Mouse (Mus musculus): ENCODE measurements around the gene Cnpy4. TPM values are rescaled to one million over a fixed set of nuclear protein-coding genes. Genes with fewer than 3 reads are reported as not detected.
A peak's percentile ranks its signal among the peaks of the same experiment; 100 is the strongest.

The Cnpy4 gene
- polyA plus RNA-seq, 1 experiment from 2014 or later = 61.5 TPM

DNA sequence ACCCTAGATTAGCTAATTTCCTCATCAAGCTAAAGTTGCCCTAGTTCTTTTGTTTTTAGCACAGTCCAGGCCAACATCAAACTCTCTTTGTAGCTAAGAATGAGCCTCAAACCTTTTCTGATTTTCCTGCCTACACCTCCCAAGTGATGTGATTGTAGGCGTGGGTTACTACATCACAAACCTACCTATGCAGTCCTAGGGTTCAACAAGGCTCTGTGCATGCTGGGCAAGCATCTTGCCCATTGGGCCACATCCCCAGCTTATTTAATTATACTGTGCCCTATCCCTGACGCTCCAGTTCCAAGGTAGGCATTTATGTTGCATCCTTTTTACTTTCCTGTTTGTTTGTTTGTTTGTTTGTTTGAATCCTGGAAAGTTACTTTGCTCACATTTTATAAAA lies 38.4 kb downstream of the Cnpy4 start, which contains the start of gene Nxpe5:
Gene Nxpe5 (plus strand): TSS at position 199 of the 400 bp plus-strand sequence.
- Histone ChIP-seq H3K27me3 (ENCODE audit: control insufficient read depth, insufficient read depth, low read length) (no peaks in the 10 kb centered on the region), H3K9ac (ENCODE audit: low read depth, low read length) (no peak within 1 kb of the TSS), H3K4me1 (ENCODE audit: control insufficient read depth, insufficient read depth, low read length) (no peaks in the 10 kb centered on the region), H3K9me3 (ENCODE audit: control insufficient read depth, low read length) (no peaks in the 10 kb centered on the region), H3K4me2 (replicated peaks; ENCODE audit: low read depth, low read length) (no peak within 1 kb of the TSS), H3K36me3 (ENCODE audit: control insufficient read depth, insufficient read depth, low read length) (no peaks in the 10 kb centered on the region), H3K27ac (ENCODE audit: low read depth, low read length) (no peak within 1 kb of the TSS), H3K4me3 (ENCODE audit: low read length) (no peak within 1 kb of the TSS)
- WGBS = 51% methylated on average over 2 of the region's 2 CpGs
- ATAC-seq (ENCODE audit: low FRiP score, low TSS enrichment) = no peak

DNA sequence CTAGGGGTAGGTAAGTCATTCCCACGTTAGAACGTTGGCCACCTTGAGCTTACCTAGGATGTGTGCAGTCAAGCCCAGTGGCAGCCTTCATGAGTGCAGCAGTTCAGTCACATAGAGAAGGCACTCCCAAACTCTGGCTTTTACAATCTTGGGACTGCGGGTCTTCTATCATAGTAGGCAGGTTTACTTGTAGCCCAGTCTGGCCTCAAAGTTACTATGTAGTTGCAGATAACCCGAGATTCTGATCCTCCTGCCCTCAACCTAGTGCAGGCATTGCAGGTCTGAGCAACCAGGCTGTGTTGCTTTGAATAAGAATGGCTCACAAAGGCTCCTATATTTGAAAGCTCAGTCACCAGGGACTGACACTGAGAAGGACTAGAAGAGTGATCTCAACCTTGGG lies 39.2 kb downstream of the Cnpy4 start:
- WGBS = 73% methylated on average over 4 of the region's 4 CpGs
- no peak overlapping the region for H3K4me2 ChIP-seq (replicated peaks; ENCODE audit: low read depth, low read length)

DNA sequence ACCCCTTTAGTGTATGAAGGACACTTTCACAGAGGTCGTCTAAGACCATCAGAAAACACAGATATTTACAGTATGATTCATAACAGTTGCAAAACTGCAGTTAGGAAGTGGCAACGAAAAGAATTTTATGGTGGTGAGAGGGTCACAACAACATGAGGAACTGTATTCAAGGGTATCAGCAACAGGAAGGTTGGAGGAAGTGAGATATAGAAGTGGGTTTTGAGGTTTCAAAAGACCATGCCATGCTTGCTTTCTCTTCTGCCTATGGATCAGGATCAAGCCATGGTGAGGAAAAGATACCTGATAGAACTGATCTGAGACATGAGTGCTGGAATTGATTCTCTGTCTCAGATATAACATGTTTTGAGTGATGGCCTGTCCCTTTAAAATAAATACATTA lies 40.1 kb downstream of the Cnpy4 start:
- Histone ChIP-seq H3K4me3 (ENCODE audit: low read length) (no peak overlapping the region), H3K9ac (ENCODE audit: low read depth, low read length) (no peak overlapping the region), H3K9me3 (ENCODE audit: control insufficient read depth, low read length) (no peaks in the 10 kb centered on the region), H3K36me3 (ENCODE audit: control insufficient read depth, insufficient read depth, low read length) (no peaks in the 10 kb centered on the region), H3K27me3 (ENCODE audit: control insufficient read depth, insufficient read depth, low read length) (no peaks in the 10 kb centered on the region), H3K4me2 (replicated peaks; ENCODE audit: low read depth, low read length) (no peak overlapping the region), H3K4me1 (ENCODE audit: control insufficient read depth, insufficient read depth, low read length) (no peaks in the 10 kb centered on the region), H3K27ac (ENCODE audit: low read depth, low read length) (no peak overlapping the region)
- ATAC-seq (ENCODE audit: low FRiP score, low TSS enrichment) = no peak
- 78% methylated on average over 2 of the region's 2 CpGs for WGBS

More for the DNA sequence above, 39.2 kb downstream of the Cnpy4 start:
- ATAC-seq (ENCODE audit: low FRiP score, low TSS enrichment) = no peak
- Histone ChIP-seq H3K9ac (ENCODE audit: low read depth, low read length) (no peak overlapping the region), H3K9me3 (ENCODE audit: control insufficient read depth, low read length) (no peaks in the 10 kb centered on the region), H3K27ac (ENCODE audit: low read depth, low read length) (no peak overlapping the region), H3K4me1 (ENCODE audit: control insufficient read depth, insufficient read depth, low read length) (no peaks in the 10 kb centered on the region), H3K4me3 (ENCODE audit: low read length) (no peak overlapping the region), H3K36me3 (ENCODE audit: control insufficient read depth, insufficient read depth, low read length) (no peaks in the 10 kb centered on the region), H3K27me3 (ENCODE audit: control insufficient read depth, insufficient read depth, low read length) (no peaks in the 10 kb centered on the region)

DNA sequence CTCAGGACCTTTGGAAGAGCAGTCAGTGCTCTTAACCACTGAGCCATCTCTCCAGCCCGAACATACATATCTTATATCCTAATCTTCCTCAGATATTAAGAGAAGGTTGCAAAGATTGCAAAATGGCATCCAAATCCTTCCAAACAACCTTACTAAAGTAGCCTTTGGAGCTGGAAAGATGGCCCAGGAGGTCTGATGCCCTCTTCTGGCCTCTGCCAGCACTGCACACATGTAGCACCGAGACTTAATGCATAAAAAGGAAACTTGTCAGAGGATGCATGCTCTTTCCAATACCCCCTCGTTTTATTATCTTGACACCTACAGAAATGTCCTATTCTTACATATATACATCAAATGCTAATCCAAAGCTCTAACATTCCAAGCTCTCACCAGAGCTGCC lies 40.7 kb downstream of the Cnpy4 start:
- Histone ChIP-seq H3K4me3 (ENCODE audit: low read length) (no peak overlapping the region), H3K36me3 (ENCODE audit: control insufficient read depth, insufficient read depth, low read length) (no peaks in the 10 kb centered on the region), H3K4me2 (replicated peaks; ENCODE audit: low read depth, low read length) (no peak overlapping the region), H3K27ac (ENCODE audit: low read depth, low read length) (no peak overlapping the region), H3K9me3 (ENCODE audit: control insufficient read depth, low read length) (no peaks in the 10 kb centered on the region), H3K4me1 (ENCODE audit: control insufficient read depth, insufficient read depth, low read length) (no peaks in the 10 kb centered on the region), H3K9ac (ENCODE audit: low read depth, low read length) (no peak overlapping the region), H3K27me3 (ENCODE audit: control insufficient read depth, insufficient read depth, low read length) (no peaks in the 10 kb centered on the region)
- no peak for ATAC-seq (ENCODE audit: low FRiP score, low TSS enrichment)
- 63% methylated on average over 3 of the region's 3 CpGs for WGBS

DNA sequence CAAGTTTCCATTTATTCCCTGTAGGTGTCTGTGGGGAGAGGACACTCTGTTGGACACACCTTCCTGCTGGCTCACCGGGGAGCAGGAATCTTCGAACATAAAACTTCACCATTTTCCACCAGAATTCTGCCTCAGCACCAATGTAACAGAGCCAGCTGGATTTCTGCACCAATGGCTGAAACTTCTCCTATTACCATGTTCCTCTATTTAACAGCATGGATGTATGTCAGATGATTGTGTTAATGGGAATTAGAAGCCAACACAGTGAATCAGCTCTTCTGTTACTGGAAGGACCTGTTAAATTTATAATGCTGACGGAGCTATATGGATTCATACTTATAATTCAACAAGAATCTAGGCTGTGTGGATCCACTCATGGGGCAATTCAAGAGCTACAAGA lies 42.2 kb downstream of the Cnpy4 start:
- WGBS = 91% methylated on average over 3 of the region's 3 CpGs
- no peak overlapping the region for H3K4me3 ChIP-seq (ENCODE audit: low read length)
- no peaks in the 10 kb centered on the region for H3K36me3 ChIP-seq (ENCODE audit: control insufficient read depth, insufficient read depth, low read length)
- H3K4me1 ChIP-seq (ENCODE audit: control insufficient read depth, insufficient read depth, low read length) = no peaks in the 10 kb centered on the region
- no peak for ATAC-seq (ENCODE audit: low FRiP score, low TSS enrichment)
- no peaks in the 10 kb centered on the region for H3K27me3 ChIP-seq (ENCODE audit: control insufficient read depth, insufficient read depth, low read length)
- H3K4me2 ChIP-seq (replicated peaks; ENCODE audit: low read depth, low read length) = no peak overlapping the region
- no peaks in the 10 kb centered on the region for H3K9me3 ChIP-seq (ENCODE audit: control insufficient read depth, low read length)
- no peak overlapping the region for H3K9ac ChIP-seq (ENCODE audit: low read depth, low read length)
- no peak overlapping the region for H3K27ac ChIP-seq (ENCODE audit: low read depth, low read length)

DNA sequence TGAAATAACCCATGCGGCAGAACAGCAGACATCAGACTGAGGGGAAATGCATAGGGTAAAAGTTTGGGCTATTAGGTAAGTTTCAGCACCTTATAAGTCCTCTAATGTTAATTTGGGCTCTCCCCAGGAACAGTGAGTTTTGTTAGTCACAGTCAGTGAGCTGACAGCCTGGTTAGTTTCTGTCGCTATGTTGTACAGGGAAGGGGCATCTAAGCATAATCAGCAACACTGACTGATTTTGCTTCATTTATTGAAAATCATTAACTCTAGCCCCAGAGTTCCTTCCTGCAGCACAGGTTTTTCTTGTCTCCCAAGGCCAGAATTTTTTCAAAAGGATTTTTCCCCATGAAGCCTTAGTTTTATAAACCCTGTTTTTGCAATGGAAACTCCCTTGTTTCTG lies 46.5 kb downstream of the Cnpy4 start:
- Histone ChIP-seq H3K27me3 (ENCODE audit: control insufficient read depth, insufficient read depth, low read length) (no peaks in the 10 kb centered on the region), H3K36me3 (ENCODE audit: control insufficient read depth, insufficient read depth, low read length) (no peaks in the 10 kb centered on the region), H3K9me3 (ENCODE audit: control insufficient read depth, low read length) (no peaks in the 10 kb centered on the region), H3K27ac (ENCODE audit: low read depth, low read length) (peak overlapping the region; percentile 80; the same call in 1 of the 2 replicates), H3K4me1 (ENCODE audit: control insufficient read depth, insufficient read depth, low read length) (no peaks in the 10 kb centered on the region), H3K4me3 (ENCODE audit: low read length) (no peak overlapping the region), H3K9ac (ENCODE audit: low read depth, low read length) (no peak overlapping the region), H3K4me2 (replicated peaks; ENCODE audit: low read depth, low read length) (no peak overlapping the region)
- no peak for ATAC-seq (ENCODE audit: low FRiP score, low TSS enrichment)
- 78% methylated on average over 2 of the region's 2 CpGs for WGBS

DNA sequence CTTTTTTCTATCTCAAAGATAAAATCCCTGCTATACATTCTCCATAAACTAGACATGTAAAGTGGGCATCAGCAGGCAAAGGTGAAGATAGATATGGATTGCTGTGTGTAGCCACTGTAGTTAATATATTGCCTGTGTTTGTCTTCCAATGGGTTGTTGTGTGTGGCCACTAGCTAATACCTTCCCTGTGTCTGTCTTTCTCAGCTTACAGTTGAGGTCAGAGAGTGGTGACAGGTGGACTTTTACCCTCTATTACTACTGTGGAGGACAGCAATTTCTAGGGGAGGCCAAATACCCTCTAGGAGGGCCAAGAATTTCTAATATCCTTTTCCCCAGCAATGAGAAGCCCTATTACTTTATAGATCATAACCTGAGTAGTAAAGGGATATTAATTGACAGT lies 46.9 kb downstream of the Cnpy4 start:
- no peaks in the 10 kb centered on the region for H3K27me3 ChIP-seq (ENCODE audit: control insufficient read depth, insufficient read depth, low read length)
- H3K4me2 ChIP-seq (replicated peaks; ENCODE audit: low read depth, low read length) = no peak overlapping the region
- H3K27ac ChIP-seq (ENCODE audit: low read depth, low read length) = peak overlapping the region; percentile 80
- H3K9ac ChIP-seq (ENCODE audit: low read depth, low read length) = no peak overlapping the region
- no peaks in the 10 kb centered on the region for H3K36me3 ChIP-seq (ENCODE audit: control insufficient read depth, insufficient read depth, low read length)
- H3K4me3 ChIP-seq (ENCODE audit: low read length) = no peak overlapping the region
- H3K4me1 ChIP-seq (ENCODE audit: control insufficient read depth, insufficient read depth, low read length) = no peaks in the 10 kb centered on the region
- no peaks in the 10 kb centered on the region for H3K9me3 ChIP-seq (ENCODE audit: control insufficient read depth, low read length)
- ATAC-seq (ENCODE audit: low FRiP score, low TSS enrichment) = no peak

DNA sequence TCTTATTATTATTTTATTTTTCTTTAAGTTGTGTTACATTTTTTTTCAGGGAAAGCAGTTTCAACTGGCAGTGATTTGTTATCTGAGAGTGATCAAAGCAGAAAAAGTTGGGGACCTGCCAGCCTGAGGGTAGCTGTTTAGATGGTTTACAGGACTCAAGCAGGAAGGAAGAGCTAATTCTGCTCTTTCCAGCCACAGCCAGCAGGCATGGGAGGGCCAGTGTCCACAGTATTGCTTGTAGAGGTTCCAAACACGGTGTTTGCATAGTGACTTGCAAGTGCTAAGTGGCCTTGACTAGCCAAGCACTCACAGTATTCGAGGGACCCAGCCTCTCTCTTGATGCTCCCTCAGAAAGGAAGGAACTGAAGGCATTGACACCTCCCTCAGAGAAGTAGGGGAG lies 54.2 kb downstream of the Cnpy4 start:
- Histone ChIP-seq H3K9me3 (ENCODE audit: control insufficient read depth, low read length) (no peaks in the 10 kb centered on the region), H3K9ac (ENCODE audit: low read depth, low read length) (no peak overlapping the region), H3K27me3 (ENCODE audit: control insufficient read depth, insufficient read depth, low read length) (no peaks in the 10 kb centered on the region), H3K4me1 (ENCODE audit: control insufficient read depth, insufficient read depth, low read length) (no peaks in the 10 kb centered on the region), H3K27ac (ENCODE audit: low read depth, low read length) (no peak overlapping the region), H3K4me2 (replicated peaks; ENCODE audit: low read depth, low read length) (no peak overlapping the region), H3K4me3 (ENCODE audit: low read length) (no peak overlapping the region), H3K36me3 (ENCODE audit: control insufficient read depth, insufficient read depth, low read length) (no peaks in the 10 kb centered on the region)
- WGBS = 42% methylated on average over 2 of the region's 2 CpGs
- no peak for ATAC-seq (ENCODE audit: low FRiP score, low TSS enrichment)
